Mouse (Mus musculus): ENCODE data around the gene Akr1c20. TPM values are rescaled to one million over a fixed set of nuclear protein-coding genes. Genes with fewer than 3 reads are reported as not detected.

Gene Akr1c20
- 0.19 TPM in 1 of 2 replicates, not detected in the other for polyA plus RNA-seq (2012; rRNA removed)

DNA sequence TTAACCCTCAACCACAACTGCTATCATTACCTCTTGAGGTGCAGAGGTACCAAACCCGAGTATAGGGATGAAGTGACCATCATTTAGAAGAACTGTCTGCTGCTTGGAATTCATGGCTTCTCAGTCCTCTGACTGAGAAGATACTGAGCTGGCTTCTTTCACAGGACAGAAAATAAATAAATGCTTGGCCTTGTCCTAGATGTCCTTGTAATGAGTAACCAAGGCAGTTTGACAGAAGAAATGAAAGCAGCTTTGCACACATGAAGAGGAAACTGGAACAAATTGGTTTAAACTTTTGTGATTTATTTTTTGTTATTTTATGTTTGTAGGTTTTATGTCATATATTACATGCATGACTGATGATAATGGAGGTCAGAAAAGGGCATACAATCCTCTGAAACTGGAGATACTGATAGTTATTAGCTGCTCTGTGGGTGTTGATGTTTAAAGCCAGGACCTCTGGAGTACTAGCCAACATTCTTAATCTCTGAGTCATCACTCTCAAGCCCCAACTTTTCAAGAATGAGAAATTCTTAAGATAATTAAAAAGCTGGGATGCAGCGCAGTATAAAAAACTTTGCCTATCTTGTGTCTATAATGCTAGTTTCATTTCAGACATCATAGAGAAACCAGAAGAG, at the start of gene Akr1c20:
Akr1c20 (minus strand) TSS at position 145 of the 638 bp plus-strand sequence.
- H3K4me3 ChIP-seq (ENCODE audit: control insufficient read depth, low read depth, low read length), result no peak within 1 kb of the TSS
- H3K36me3 ChIP-seq (ENCODE audit: control insufficient read depth, insufficient read depth, low read length), result no peaks in the 10 kb centered on the region
- no peaks in the 10 kb centered on the region for H3K4me1 ChIP-seq (ENCODE audit: control insufficient read depth, insufficient read depth, low read length)
- H3K27ac ChIP-seq (ENCODE audit: control insufficient read depth, insufficient read depth, low read depth, low read length), result no peak within 1 kb of the TSS
- TF ChIP-seq CTCF (IDR thresholded peaks at IDR 0.05; ENCODE audit: control insufficient read depth, insufficient read depth, insufficient replicate concordance, low read depth, low read length) (no peak), POLR2A (IDR thresholded peaks at IDR 0.05; ENCODE audit: control insufficient read depth, low read depth, low read length) (no peak)
- no peaks in the 10 kb centered on the region for H3K27me3 ChIP-seq (ENCODE audit: control insufficient read depth, insufficient read depth, low read length)

GRCm38 (mm10) chr13:4565996-4566395, 42.9 kb upstream of the Akr1c20 start:
- Histone ChIP-seq H3K27ac (ENCODE audit: control insufficient read depth, insufficient read depth, low read depth, low read length) (no peak overlapping the region), H3K4me1 (ENCODE audit: control insufficient read depth, insufficient read depth, low read length) (no peaks in the 10 kb centered on the region), H3K36me3 (ENCODE audit: control insufficient read depth, insufficient read depth, low read length) (no peaks in the 10 kb centered on the region), H3K27me3 (ENCODE audit: control insufficient read depth, insufficient read depth, low read length) (no peaks in the 10 kb centered on the region), H3K4me3 (ENCODE audit: control insufficient read depth, low read depth, low read length) (no peak overlapping the region)
- TF ChIP-seq POLR2A (IDR thresholded peaks at IDR 0.05; ENCODE audit: control insufficient read depth, low read depth, low read length), result no peak
- TF ChIP-seq CTCF (IDR thresholded peaks at IDR 0.05; ENCODE audit: control insufficient read depth, insufficient read depth, insufficient replicate concordance, low read depth, low read length), result no peak

DNA sequence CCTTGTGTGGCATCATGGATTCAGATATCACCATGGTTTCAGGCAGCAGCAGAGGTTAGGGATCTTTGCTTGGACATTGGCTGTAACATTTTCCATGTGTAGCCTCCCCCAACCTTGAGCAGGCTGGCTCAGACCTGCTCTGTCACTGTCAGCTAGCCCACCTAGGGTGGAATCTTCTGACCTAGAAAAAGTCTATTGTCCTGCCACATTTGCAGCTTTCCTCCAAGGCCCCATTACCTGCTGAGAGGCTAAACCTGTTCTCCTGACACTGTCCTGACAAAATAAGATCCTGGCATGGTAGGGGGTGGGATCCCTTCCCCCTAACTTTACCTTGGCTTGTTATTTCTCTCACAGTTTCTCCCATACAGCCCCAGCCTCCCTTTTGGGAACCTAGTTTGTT, 37.4 kb upstream of the Akr1c20 start:
- Histone ChIP-seq H3K4me3 (ENCODE audit: control insufficient read depth, low read depth, low read length) (no peak overlapping the region), H3K27me3 (ENCODE audit: control insufficient read depth, insufficient read depth, low read length) (no peaks in the 10 kb centered on the region), H3K36me3 (ENCODE audit: control insufficient read depth, insufficient read depth, low read length) (no peaks in the 10 kb centered on the region), H3K27ac (ENCODE audit: control insufficient read depth, insufficient read depth, low read depth, low read length) (no peak overlapping the region), H3K4me1 (ENCODE audit: control insufficient read depth, insufficient read depth, low read length) (no peaks in the 10 kb centered on the region)
- TF ChIP-seq CTCF (IDR thresholded peaks at IDR 0.05; ENCODE audit: control insufficient read depth, insufficient read depth, insufficient replicate concordance, low read depth, low read length) (no peak), POLR2A (IDR thresholded peaks at IDR 0.05; ENCODE audit: control insufficient read depth, low read depth, low read length) (no peak)

- no peaks in the 10 kb centered on the region for H3K4me1 ChIP-seq (ENCODE audit: control insufficient read depth, insufficient read depth, low read length)
- H3K27ac ChIP-seq (ENCODE audit: control insufficient read depth, insufficient read depth, low read depth, low read length), result no peak overlapping the region
- H3K4me3 ChIP-seq (ENCODE audit: control insufficient read depth, low read depth, low read length), result no peak overlapping the region
- no peaks in the 10 kb centered on the region for H3K36me3 ChIP-seq (ENCODE audit: control insufficient read depth, insufficient read depth, low read length)
- H3K27me3 ChIP-seq (ENCODE audit: control insufficient read depth, insufficient read depth, low read length), result no peaks in the 10 kb centered on the region
- no peak for TF ChIP-seq CTCF (IDR thresholded peaks at IDR 0.05; ENCODE audit: control insufficient read depth, insufficient read depth, insufficient replicate concordance, low read depth, low read length)
- TF ChIP-seq POLR2A (IDR thresholded peaks at IDR 0.05; ENCODE audit: control insufficient read depth, low read depth, low read length), result no peak
These were observed 36.0 kb upstream of the Akr1c20 start for GRCm38 (mm10) chr13:4559143-4559542.

- H3K4me3 ChIP-seq (ENCODE audit: control insufficient read depth, low read depth, low read length), result no peak overlapping the region
- H3K4me1 ChIP-seq (ENCODE audit: control insufficient read depth, insufficient read depth, low read length), result no peaks in the 10 kb centered on the region
- H3K36me3 ChIP-seq (ENCODE audit: control insufficient read depth, insufficient read depth, low read length), result no peaks in the 10 kb centered on the region
- H3K27me3 ChIP-seq (ENCODE audit: control insufficient read depth, insufficient read depth, low read length), result no peaks in the 10 kb centered on the region
- H3K27ac ChIP-seq (ENCODE audit: control insufficient read depth, insufficient read depth, low read depth, low read length), result no peak overlapping the region
- no peak for TF ChIP-seq CTCF (IDR thresholded peaks at IDR 0.05; ENCODE audit: control insufficient read depth, insufficient read depth, insufficient replicate concordance, low read depth, low read length)
- no peak for TF ChIP-seq POLR2A (IDR thresholded peaks at IDR 0.05; ENCODE audit: control insufficient read depth, low read depth, low read length)
These were observed 8.3 kb downstream of the Akr1c20 start for GRCm38 (mm10) chr13:4514811-4515210.

GRCm38 (mm10) chr13:4467896-4468295, 55.2 kb downstream of the Akr1c20 start:
- no peak overlapping the region for H3K4me3 ChIP-seq (ENCODE audit: control insufficient read depth, low read depth, low read length)
- TF ChIP-seq CTCF (IDR thresholded peaks at IDR 0.05; ENCODE audit: control insufficient read depth, insufficient read depth, insufficient replicate concordance, low read depth, low read length) (no peak), POLR2A (IDR thresholded peaks at IDR 0.05; ENCODE audit: control insufficient read depth, low read depth, low read length) (no peak)
- no peaks in the 10 kb centered on the region for H3K27me3 ChIP-seq (ENCODE audit: control insufficient read depth, insufficient read depth, low read length)
- H3K4me1 ChIP-seq (ENCODE audit: control insufficient read depth, insufficient read depth, low read length), result no peaks in the 10 kb centered on the region
- H3K27ac ChIP-seq (ENCODE audit: control insufficient read depth, insufficient read depth, low read depth, low read length), result no peak overlapping the region
- no peaks in the 10 kb centered on the region for H3K36me3 ChIP-seq (ENCODE audit: control insufficient read depth, insufficient read depth, low read length)

DNA sequence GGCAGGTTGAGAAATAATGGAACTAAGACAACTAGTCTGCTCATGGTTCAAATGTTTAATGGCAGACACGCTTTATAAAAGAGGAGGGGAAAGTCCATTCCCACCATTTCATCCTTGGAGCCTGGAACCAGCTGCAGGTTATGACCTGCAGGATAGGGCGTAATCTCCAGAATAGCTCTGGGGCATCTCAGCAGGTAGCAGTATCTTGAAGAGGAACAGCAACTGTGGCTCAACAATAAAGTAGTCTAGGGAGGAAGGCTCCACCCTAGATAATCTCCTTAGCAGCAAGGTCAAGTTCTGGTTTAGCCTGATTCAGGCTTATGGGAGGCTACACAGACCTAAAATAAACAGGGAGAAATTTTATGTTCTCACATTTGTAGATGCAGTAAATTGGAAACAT, 57.5 kb downstream of the Akr1c20 start:
- Histone ChIP-seq H3K4me1 (ENCODE audit: control insufficient read depth, insufficient read depth, low read length) (no peaks in the 10 kb centered on the region), H3K36me3 (ENCODE audit: control insufficient read depth, insufficient read depth, low read length) (no peaks in the 10 kb centered on the region), H3K4me3 (ENCODE audit: control insufficient read depth, low read depth, low read length) (no peak overlapping the region), H3K27me3 (ENCODE audit: control insufficient read depth, insufficient read depth, low read length) (no peaks in the 10 kb centered on the region), H3K27ac (ENCODE audit: control insufficient read depth, insufficient read depth, low read depth, low read length) (no peak overlapping the region)
- TF ChIP-seq POLR2A (IDR thresholded peaks at IDR 0.05; ENCODE audit: control insufficient read depth, low read depth, low read length) (no peak), CTCF (IDR thresholded peaks at IDR 0.05; ENCODE audit: control insufficient read depth, insufficient read depth, insufficient replicate concordance, low read depth, low read length) (no peak)

Other genes with a start within 250 kb of the Akr1c20 start
- gene Akr1c12, start 243.9 kb downstream of the Akr1c20 start, polyA plus RNA-seq (2012; rRNA removed), result 0.84 and 1.3 TPM in 2 replicates
- not detected in 2 replicates for gene Akr1c6, start 89.0 kb downstream of the Akr1c20 start, polyA plus RNA-seq (2012; rRNA removed)
- 0.61 and 0.96 TPM in 2 replicates for gene Akr1c21, start 50.7 kb upstream of the Akr1c20 start, polyA plus RNA-seq (2012; rRNA removed)
- gene Akr1e1, start 85.8 kb upstream of the Akr1c20 start, polyA plus RNA-seq (2012; rRNA removed), result 11.3 and 13.6 TPM in 2 replicates